Mouse (Mus musculus): ENCODE measurements around the gene Rpl18. TPM values are rescaled to one million over a fixed set of nuclear protein-coding genes. Genes with fewer than 3 reads are reported as not detected.

Rpl18 gene
- polyA plus RNA-seq, 1 experiment from 2014 or later, result 1,272 TPM

- ATAC-seq (ENCODE audit: insufficient number of reproducible peaks, insufficient read depth, low FRiP score, low read depth), result no peak
- peak overlapping the region; percentile 58 for H3K9ac ChIP-seq (replicated peaks; ENCODE audit: low read depth, low read length)
- 65% methylated on average over 6 of the region's 6 CpGs for WGBS
- H3K9me3 ChIP-seq (ENCODE audit: control insufficient read depth, low read depth, low read length), result no peaks in the 10 kb centered on the region
- peak overlapping the region; percentile 87 for H3K4me2 ChIP-seq (replicated peaks; ENCODE audit: low read depth, low read length)
- H3K27ac ChIP-seq (ENCODE audit: low read length), result peak overlapping the region; percentile 89
- no peaks in the 10 kb centered on the region for H3K27me3 ChIP-seq (ENCODE audit: control insufficient read depth, insufficient read depth, low read length)
- H3K4me3 ChIP-seq (ENCODE audit: low read depth, low read length), result peak overlapping the region; percentile 69
- peaks cover 37% of the 10 kb centered on the region for H3K4me1 ChIP-seq (ENCODE audit: control insufficient read depth, insufficient read depth, low read length)
- H3K36me3 ChIP-seq (ENCODE audit: control insufficient read depth, insufficient read depth, low read length), result peaks cover 41% of the 10 kb centered on the region
Observed at GRCm38 (mm10) chr7:45713881-45714520, 1.3 kb upstream of the Rpl18 start.

- peak overlapping the region; percentile 69 for H3K4me3 ChIP-seq (ENCODE audit: low read depth, low read length)
- ATAC-seq (ENCODE audit: insufficient number of reproducible peaks, insufficient read depth, low FRiP score, low read depth), result peak; percentile 55
- H3K4me2 ChIP-seq (replicated peaks; ENCODE audit: low read depth, low read length), result peak overlapping the region; percentile 87
- H3K9me3 ChIP-seq (ENCODE audit: control insufficient read depth, low read depth, low read length), result no peaks in the 10 kb centered on the region
- WGBS, result 9% methylated on average over 14 of the region's 14 CpGs
- peaks cover 41% of the 10 kb centered on the region for H3K36me3 ChIP-seq (ENCODE audit: control insufficient read depth, insufficient read depth, low read length)
- H3K27me3 ChIP-seq (ENCODE audit: control insufficient read depth, insufficient read depth, low read length), result no peaks in the 10 kb centered on the region
- peak overlapping the region; percentile 89 for H3K27ac ChIP-seq (ENCODE audit: low read length)
- peak overlapping the region; percentile 58 for H3K9ac ChIP-seq (replicated peaks; ENCODE audit: low read depth, low read length)
- peaks cover 43% of the 10 kb centered on the region for H3K4me1 ChIP-seq (ENCODE audit: control insufficient read depth, insufficient read depth, low read length)
Observed at GRCm38 (mm10) chr7:45714630-45715089, 597 bp upstream of the Rpl18 start.

- Histone ChIP-seq H3K27me3 (ENCODE audit: control insufficient read depth, insufficient read depth, low read length) (no peaks in the 10 kb centered on the region), H3K4me2 (replicated peaks; ENCODE audit: low read depth, low read length) (peak overlapping the region; percentile 87), H3K4me1 (ENCODE audit: control insufficient read depth, insufficient read depth, low read length) (peaks cover 47% of the 10 kb centered on the region), H3K9ac (replicated peaks; ENCODE audit: low read depth, low read length) (peak overlapping the region; percentile 28), H3K9me3 (ENCODE audit: control insufficient read depth, low read depth, low read length) (no peaks in the 10 kb centered on the region), H3K27ac (ENCODE audit: low read length) (peak overlapping the region; percentile 72), H3K4me3 (ENCODE audit: low read depth, low read length) (peak overlapping the region; percentile 97), H3K36me3 (ENCODE audit: control insufficient read depth, insufficient read depth, low read length) (peaks cover 42% of the 10 kb centered on the region)
- 83% methylated on average over 19 of the region's 19 CpGs for WGBS
- no peak for ATAC-seq (ENCODE audit: insufficient number of reproducible peaks, insufficient read depth, low FRiP score, low read depth)
Observed at GRCm38 (mm10) chr7:45715741-45716459, 643 bp downstream of the Rpl18 start.

- no peaks in the 10 kb centered on the region for H3K9me3 ChIP-seq (ENCODE audit: control insufficient read depth, low read depth, low read length)
- H3K4me3 ChIP-seq (ENCODE audit: low read depth, low read length), result peak overlapping the region; percentile 97; the same call in 1 of the 2 replicates
- H3K4me2 ChIP-seq (replicated peaks; ENCODE audit: low read depth, low read length), result peak overlapping the region; percentile 87
- no peak for ATAC-seq (ENCODE audit: insufficient number of reproducible peaks, insufficient read depth, low FRiP score, low read depth)
- no peaks in the 10 kb centered on the region for H3K27me3 ChIP-seq (ENCODE audit: control insufficient read depth, insufficient read depth, low read length)
- H3K27ac ChIP-seq (ENCODE audit: low read length), result no peak overlapping the region
- H3K36me3 ChIP-seq (ENCODE audit: control insufficient read depth, insufficient read depth, low read length), result peaks cover 39% of the 10 kb centered on the region
- WGBS, result 92% methylated on average over 3 of the region's 3 CpGs
- H3K4me1 ChIP-seq (ENCODE audit: control insufficient read depth, insufficient read depth, low read length), result peaks cover 47% of the 10 kb centered on the region
- H3K9ac ChIP-seq (replicated peaks; ENCODE audit: low read depth, low read length), result no peak overlapping the region; the same call in 1 of the 2 replicates
Observed at GRCm38 (mm10) chr7:45716460-45716857, 1.2 kb downstream of the Rpl18 start.

DNA sequence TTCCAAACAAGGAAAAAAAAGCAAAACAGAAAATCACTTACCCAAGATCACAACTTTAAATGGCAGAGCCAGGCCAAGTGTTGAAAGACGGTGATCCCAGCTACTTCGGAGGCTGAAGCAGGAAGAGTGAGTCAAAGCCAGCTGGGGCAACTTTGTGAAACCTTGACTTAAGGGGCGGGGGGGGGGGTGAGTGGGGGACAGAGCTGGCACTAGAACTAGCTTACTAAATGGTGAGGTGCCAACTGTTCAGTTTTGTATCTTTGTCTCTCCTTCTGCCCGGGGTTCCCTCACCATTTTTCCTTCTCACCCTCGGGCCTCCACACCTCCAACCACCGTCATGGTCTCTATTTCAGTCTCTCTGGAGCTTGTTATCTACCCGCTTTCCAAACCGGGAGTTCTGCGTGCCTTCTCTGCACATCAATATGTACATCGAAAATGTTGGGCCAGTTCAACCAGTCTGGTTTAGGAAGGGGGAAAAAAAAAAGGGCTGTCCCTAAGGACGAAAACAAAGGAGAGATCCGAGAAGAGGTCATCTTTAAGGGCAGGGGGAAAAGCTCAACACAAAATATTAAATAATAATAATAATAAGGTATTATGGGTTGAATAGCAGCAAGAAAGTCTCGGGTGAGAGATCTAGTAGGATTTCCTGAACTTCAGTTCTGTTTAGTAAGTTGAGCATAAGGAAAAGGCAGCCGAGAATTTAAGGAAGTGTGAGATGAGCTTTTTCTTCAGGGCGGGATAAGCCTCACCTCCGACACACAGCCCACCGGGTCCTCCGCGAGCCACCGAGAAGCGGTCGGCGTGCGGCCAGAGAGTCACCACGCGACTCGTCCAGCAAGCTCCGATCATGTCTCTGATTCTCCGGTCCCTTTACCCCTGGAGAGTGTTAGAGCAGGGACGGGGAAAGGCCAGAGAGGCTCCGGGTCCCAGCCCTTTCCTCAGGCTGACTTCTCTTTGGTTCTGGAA is 2.0 kb downstream of the Rpl18 start:
- Histone ChIP-seq H3K27me3 (ENCODE audit: control insufficient read depth, insufficient read depth, low read length) (no peaks in the 10 kb centered on the region), H3K9ac (replicated peaks; ENCODE audit: low read depth, low read length) (peak overlapping the region; percentile 52)

GRCm38 (mm10) chr7:45717918-45718297 is 2.7 kb downstream of the Rpl18 start, which contains the start of gene Sphk2:
Sphk2 (minus strand) TSS chr7:45718002.
- Histone ChIP-seq H3K9ac (replicated peaks; ENCODE audit: low read depth, low read length) (peak within 1 kb of the TSS; percentile 99), H3K4me1 (ENCODE audit: control insufficient read depth, insufficient read depth, low read length) (peaks cover 47% of the 10 kb centered on the region), H3K36me3 (ENCODE audit: control insufficient read depth, insufficient read depth, low read length) (peaks cover 29% of the 10 kb centered on the region), H3K4me3 (ENCODE audit: low read depth, low read length) (peak within 1 kb of the TSS; percentile 97), H3K27ac (ENCODE audit: low read length) (peak within 1 kb of the TSS; percentile 83), H3K9me3 (ENCODE audit: control insufficient read depth, low read depth, low read length) (no peaks in the 10 kb centered on the region), H3K27me3 (ENCODE audit: control insufficient read depth, insufficient read depth, low read length) (no peaks in the 10 kb centered on the region), H3K4me2 (replicated peaks; ENCODE audit: low read depth, low read length) (peak within 1 kb of the TSS; percentile 87)
- ATAC-seq (ENCODE audit: insufficient number of reproducible peaks, insufficient read depth, low FRiP score, low read depth), result peak; percentile 64
- WGBS, result under 1% methylated on average over 41 of the region's 41 CpGs

More for the DNA sequence above, 2.0 kb downstream of the Rpl18 start:
- peak overlapping the region; percentile 97 for H3K4me3 ChIP-seq (ENCODE audit: low read depth, low read length)
- peaks cover 47% of the 10 kb centered on the region for H3K4me1 ChIP-seq (ENCODE audit: control insufficient read depth, insufficient read depth, low read length)
- no peaks in the 10 kb centered on the region for H3K9me3 ChIP-seq (ENCODE audit: control insufficient read depth, low read depth, low read length)
- H3K4me2 ChIP-seq (replicated peaks; ENCODE audit: low read depth, low read length), result peak overlapping the region; percentile 87
- ATAC-seq (ENCODE audit: insufficient number of reproducible peaks, insufficient read depth, low FRiP score, low read depth), result no peak
- H3K27ac ChIP-seq (ENCODE audit: low read length), result peak overlapping the region; percentile 83
- WGBS, result 11% methylated on average over 31 of the region's 31 CpGs
- H3K36me3 ChIP-seq (ENCODE audit: control insufficient read depth, insufficient read depth, low read length), result peaks cover 36% of the 10 kb centered on the region

- Histone ChIP-seq H3K9ac (replicated peaks; ENCODE audit: low read depth, low read length) (peak overlapping the region; percentile 99), H3K27me3 (ENCODE audit: control insufficient read depth, insufficient read depth, low read length) (no peaks in the 10 kb centered on the region), H3K36me3 (ENCODE audit: control insufficient read depth, insufficient read depth, low read length) (peaks cover 29% of the 10 kb centered on the region), H3K4me1 (ENCODE audit: control insufficient read depth, insufficient read depth, low read length) (peaks cover 44% of the 10 kb centered on the region), H3K4me3 (ENCODE audit: low read depth, low read length) (peak overlapping the region; percentile 97), H3K9me3 (ENCODE audit: control insufficient read depth, low read depth, low read length) (no peaks in the 10 kb centered on the region), H3K4me2 (replicated peaks; ENCODE audit: low read depth, low read length) (peak overlapping the region; percentile 82), H3K27ac (ENCODE audit: low read length) (peak overlapping the region; percentile 83)
- ATAC-seq (ENCODE audit: insufficient number of reproducible peaks, insufficient read depth, low FRiP score, low read depth), result no peak
- WGBS, result under 1% methylated on average over 20 of the region's 20 CpGs
Observed at GRCm38 (mm10) chr7:45718331-45718730, 3.1 kb downstream of the Rpl18 start.

GRCm38 (mm10) chr7:45719180-45719579 is 3.9 kb downstream of the Rpl18 start:
- peak overlapping the region; percentile 97 for H3K4me3 ChIP-seq (ENCODE audit: low read depth, low read length)
- no peak for ATAC-seq (ENCODE audit: insufficient number of reproducible peaks, insufficient read depth, low FRiP score, low read depth)
- H3K27me3 ChIP-seq (ENCODE audit: control insufficient read depth, insufficient read depth, low read length), result no peaks in the 10 kb centered on the region
- H3K27ac ChIP-seq (ENCODE audit: low read length), result no peak overlapping the region
- peaks cover 32% of the 10 kb centered on the region for H3K36me3 ChIP-seq (ENCODE audit: control insufficient read depth, insufficient read depth, low read length)
- peak overlapping the region; percentile 99; the same call in 1 of the 2 replicates for H3K9ac ChIP-seq (replicated peaks; ENCODE audit: low read depth, low read length)
- peaks cover 36% of the 10 kb centered on the region for H3K4me1 ChIP-seq (ENCODE audit: control insufficient read depth, insufficient read depth, low read length)
- WGBS, result 74% methylated on average over 10 of the region's 10 CpGs
- H3K4me2 ChIP-seq (replicated peaks; ENCODE audit: low read depth, low read length), result peak overlapping the region; percentile 82
- no peaks in the 10 kb centered on the region for H3K9me3 ChIP-seq (ENCODE audit: control insufficient read depth, low read depth, low read length)
